Mouse (Mus musculus): ENCODE data around the gene Frmd8.
A peak's percentile ranks its signal among the peaks of the same experiment; 100 is the strongest.
"Not testable (repeated sequence)": the region's sequence is repeated elsewhere in the genome, so short reads cannot be mapped to it uniquely, and the experiment has no call there.

The Frmd8 gene

GRCm38 (mm10) chr19:5824826-5825617 is 50.1 kb downstream of the Frmd8 start:
- DNase-seq (ENCODE audit: low spot score), result no peak

GRCm38 (mm10) chr19:5824043-5824825 is 50.8 kb downstream of the Frmd8 start:
- no peak for DNase-seq (ENCODE audit: low spot score)

- peak; percentile 75 for DNase-seq (ENCODE audit: low spot score)
Measured at GRCm38 (mm10) chr19:5823266-5823839, 51.7 kb downstream of the Frmd8 start.

- no peak for DNase-seq (ENCODE audit: low spot score)
Measured at GRCm38 (mm10) chr19:5822834-5823205, 52.3 kb downstream of the Frmd8 start.

GRCm38 (mm10) chr19:5822174-5822833 is 52.8 kb downstream of the Frmd8 start:
- no peak for DNase-seq (ENCODE audit: low spot score)

GRCm38 (mm10) chr19:5821847-5822173 is 53.3 kb downstream of the Frmd8 start:
- DNase-seq (ENCODE audit: low spot score), result no peak

GRCm38 (mm10) chr19:5819549-5819948 is 55.5 kb downstream of the Frmd8 start:
- DNase-seq (ENCODE audit: low spot score), result no peak

- DNase-seq (ENCODE audit: low spot score), result no peak
Measured at GRCm38 (mm10) chr19:5818590-5818977, 56.5 kb downstream of the Frmd8 start.

- DNase-seq (ENCODE audit: low spot score), result peak; percentile 71
Measured at GRCm38 (mm10) chr19:5817703-5818589, 57.1 kb downstream of the Frmd8 start.

GRCm38 (mm10) chr19:5815928-5816327 is 59.1 kb downstream of the Frmd8 start:
- DNase-seq (ENCODE audit: low spot score), result no peak

- DNase-seq (ENCODE audit: low spot score), result no peak
Measured at GRCm38 (mm10) chr19:5815010-5815409, 60.1 kb downstream of the Frmd8 start.

GRCm38 (mm10) chr19:5814048-5814447 is 61.0 kb downstream of the Frmd8 start:
- DNase-seq (ENCODE audit: low spot score), result not testable (repeated sequence)

- DNase-seq (ENCODE audit: low spot score), result no peak
Measured at GRCm38 (mm10) chr19:5813567-5813966, 61.5 kb downstream of the Frmd8 start.

- peak; percentile 79 for DNase-seq (ENCODE audit: low spot score)
Measured at GRCm38 (mm10) chr19:5811771-5812504, 63.1 kb downstream of the Frmd8 start.

GRCm38 (mm10) chr19:5810840-5811563 is 64.1 kb downstream of the Frmd8 start:
- DNase-seq (ENCODE audit: low spot score), result no peak

- no peak for DNase-seq (ENCODE audit: low spot score)
Measured at GRCm38 (mm10) chr19:5810103-5810839, 64.8 kb downstream of the Frmd8 start.

- DNase-seq (ENCODE audit: low spot score), result no peak
Measured at GRCm38 (mm10) chr19:5809712-5810089, 65.4 kb downstream of the Frmd8 start.

GRCm38 (mm10) chr19:5808955-5809711 is 65.9 kb downstream of the Frmd8 start:
- no peak for DNase-seq (ENCODE audit: low spot score)

- DNase-seq (ENCODE audit: low spot score), result no peak
Measured at GRCm38 (mm10) chr19:5807740-5808139, 67.3 kb downstream of the Frmd8 start.

Data from testis, postnatal 14 days (tissue).